Mouse (Mus musculus): ENCODE measurements around the gene Grhpr. TPM values are rescaled to one million over a fixed set of nuclear protein-coding genes. Genes with fewer than 3 reads are reported as not detected.

Gene Grhpr
- polyA plus RNA-seq, 2 experiments = 50.1 to 75.7 TPM

DNA sequence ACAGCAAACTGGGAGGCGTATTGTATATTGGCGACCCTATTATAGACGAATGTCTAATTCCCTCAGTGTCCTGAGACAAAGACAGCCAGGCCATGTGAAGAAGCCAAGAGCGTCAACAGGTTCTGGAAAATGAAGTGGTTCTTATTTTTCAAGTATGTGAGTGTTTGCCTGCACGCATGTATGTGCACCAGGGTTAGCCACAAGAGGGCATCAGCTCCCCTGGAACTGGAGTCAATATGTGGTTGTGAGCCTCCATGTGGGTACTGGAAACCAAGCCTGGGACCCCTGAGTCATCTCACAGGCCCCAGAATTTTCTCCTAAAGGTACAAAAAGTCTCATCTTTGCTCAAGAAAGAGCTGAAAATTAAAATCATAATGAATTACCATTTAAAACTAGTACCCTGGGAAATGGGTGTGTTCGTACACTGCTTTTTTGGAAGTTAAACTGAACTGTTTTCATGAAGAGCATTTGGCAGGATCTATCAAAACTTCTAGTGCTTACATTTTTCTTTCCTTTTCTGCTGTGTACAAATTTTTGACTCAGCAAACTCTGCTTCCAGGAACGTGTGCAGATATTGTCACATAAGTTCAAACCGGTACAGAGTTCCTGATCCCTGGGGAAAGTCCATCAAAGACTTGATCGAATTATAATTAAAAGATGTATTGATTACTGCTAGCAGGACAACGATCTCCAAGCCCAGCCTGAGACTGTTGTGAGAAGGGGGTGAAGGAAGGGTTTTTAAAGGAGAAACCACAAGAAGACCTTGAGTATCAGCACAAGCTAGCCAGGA is 4.1 kb upstream of the Grhpr start:
- no peak for DNase-seq (ENCODE audit: low read depth in 3 of 3, low spot score in 3 of 3)
- Histone ChIP-seq H3K27ac (no peak overlapping the region), H3K9me3 (ENCODE audit: control insufficient read depth, low read length) (no peaks in the 10 kb centered on the region; the same call in 1 of the 2 replicates), H3K9ac (replicated peaks) (no peak overlapping the region), H3K36me3 (replicated peaks; ENCODE audit: control insufficient read depth, insufficient read depth, low read depth) (no peaks in the 10 kb centered on the region), H3K4me3 (ENCODE audit: insufficient read depth in 1 of 2, low read depth in 2 of 2, low read length in 2 of 2) (no peak overlapping the region), H3K27me3 (ENCODE audit: control insufficient read depth, insufficient read depth, low read length) (no peaks in the 10 kb centered on the region), H3K4me2 (ENCODE audit: low read depth) (no peak overlapping the region), H3K4me1 (replicated peaks; ENCODE audit: control insufficient read depth in 2 of 2, insufficient read depth in 2 of 2, low read length in 1 of 2) (peaks cover 4 to 15% of the 10 kb centered on the region in 2 experiments; a peak in 3 of 4 replicates)
- no peak for ATAC-seq (ENCODE audit: insufficient read depth)
- 72% methylated on average over 10 of the region's 10 CpGs for WGBS (ENCODE audit: insufficient replicate concordance)
- TF ChIP-seq EP300 (IDR thresholded peaks at IDR 0.05; ENCODE audit: low read depth) (no peak), CTCF (IDR thresholded peaks at IDR 0.05; ENCODE audit: low read depth) (peak; percentile 54)

GRCm38 (mm10) chr4:44978175-44978574 is 3.0 kb upstream of the Grhpr start:
- TF ChIP-seq EP300 (IDR thresholded peaks at IDR 0.05; ENCODE audit: low read depth) = no peak
- no peak for TF ChIP-seq CTCF (IDR thresholded peaks at IDR 0.05; ENCODE audit: low read depth)
- ATAC-seq (ENCODE audit: insufficient read depth) = no peak
- Histone ChIP-seq H3K9me3 (ENCODE audit: control insufficient read depth, low read length) (no peaks in the 10 kb centered on the region; the same call in 1 of the 2 replicates), H3K9ac (replicated peaks) (no peak overlapping the region), H3K36me3 (replicated peaks; ENCODE audit: control insufficient read depth, insufficient read depth, low read depth) (no peaks in the 10 kb centered on the region), H3K4me2 (ENCODE audit: low read depth) (no peak overlapping the region), H3K27me3 (ENCODE audit: control insufficient read depth, insufficient read depth, low read length) (no peaks in the 10 kb centered on the region), H3K4me3 (ENCODE audit: insufficient read depth in 1 of 2, low read depth in 2 of 2, low read length in 2 of 2) (no peak overlapping the region), H3K27ac (no peak overlapping the region), H3K4me1 (replicated peaks; ENCODE audit: control insufficient read depth in 2 of 2, insufficient read depth in 2 of 2, low read length in 1 of 2) (peaks cover 6 to 23% of the 10 kb centered on the region in 2 experiments; a peak in 3 of 4 replicates)
- DNase-seq (ENCODE audit: low read depth in 3 of 3, low spot score in 3 of 3) = no peak
- 57% methylated on average over 5 of the region's 5 CpGs for WGBS (ENCODE audit: insufficient replicate concordance)

DNA sequence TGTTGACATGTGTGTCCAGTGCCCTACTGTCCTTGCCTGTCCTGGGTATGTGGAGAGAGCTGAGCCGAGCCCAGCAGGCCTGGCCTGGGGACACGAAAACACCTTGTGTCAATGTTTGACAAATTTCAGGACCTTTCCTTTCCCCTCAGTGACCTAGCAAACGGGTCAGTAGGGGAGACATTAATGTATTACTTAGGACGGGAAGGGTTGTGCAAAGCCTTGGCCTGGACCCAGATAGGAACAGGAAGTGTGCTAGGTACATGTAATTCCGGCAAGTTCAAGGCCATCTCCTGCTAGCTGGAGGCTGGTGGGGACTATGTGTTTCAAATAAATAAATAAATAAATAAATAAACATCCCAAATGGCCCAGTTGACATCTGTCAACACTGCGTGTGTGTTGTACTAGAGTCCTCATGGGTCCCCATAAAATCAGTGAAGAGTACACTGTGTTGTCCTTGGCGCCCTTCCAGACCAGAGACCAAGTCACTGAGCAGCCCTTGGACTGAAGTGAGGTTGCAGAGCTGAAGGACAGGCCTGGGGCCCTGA is 1.3 kb upstream of the Grhpr start:
- Histone ChIP-seq H3K9ac (replicated peaks) (no peak overlapping the region), H3K27ac (no peak overlapping the region), H3K4me1 (replicated peaks; ENCODE audit: control insufficient read depth in 2 of 2, insufficient read depth in 2 of 2, low read length in 1 of 2) (peaks cover 7 to 19% of the 10 kb centered on the region in 2 experiments; a peak in 3 of 4 replicates), H3K4me2 (ENCODE audit: low read depth) (no peak overlapping the region), H3K9me3 (ENCODE audit: control insufficient read depth, low read length) (no peaks in the 10 kb centered on the region; the same call in 1 of the 2 replicates), H3K27me3 (ENCODE audit: control insufficient read depth, insufficient read depth, low read length) (no peaks in the 10 kb centered on the region), H3K4me3 (ENCODE audit: insufficient read depth in 1 of 2, low read depth in 2 of 2, low read length in 2 of 2) (no peak overlapping the region), H3K36me3 (replicated peaks; ENCODE audit: control insufficient read depth, insufficient read depth, low read depth) (no peaks in the 10 kb centered on the region)
- TF ChIP-seq CTCF (IDR thresholded peaks at IDR 0.05; ENCODE audit: low read depth) (no peak), EP300 (IDR thresholded peaks at IDR 0.05; ENCODE audit: low read depth) (no peak)
- peak; percentile 32 for ATAC-seq (ENCODE audit: insufficient read depth)
- WGBS (ENCODE audit: insufficient replicate concordance) = 56% methylated on average over 7 of the region's 7 CpGs
- DNase-seq (ENCODE audit: low read depth in 3 of 3, low spot score in 3 of 3) = peak in 1 of 3 experiments; percentile 36

- H3K4me2 ChIP-seq (ENCODE audit: low read depth) = peak overlapping the region; percentile 97
- no peak for ATAC-seq (ENCODE audit: insufficient read depth)
- TF ChIP-seq EP300 (IDR thresholded peaks at IDR 0.05; ENCODE audit: low read depth) (no peak), CTCF (IDR thresholded peaks at IDR 0.05; ENCODE audit: low read depth) (no peak)
- WGBS (ENCODE audit: insufficient replicate concordance) = 39% methylated on average over 5 of the region's 5 CpGs
- peak overlapping the region; percentile 91 for H3K9ac ChIP-seq (replicated peaks)
- no peaks in the 10 kb centered on the region; the same call in 1 of the 2 replicates for H3K36me3 ChIP-seq (replicated peaks; ENCODE audit: control insufficient read depth, insufficient read depth, low read depth)
- H3K9me3 ChIP-seq (ENCODE audit: control insufficient read depth, low read length) = no peaks in the 10 kb centered on the region; the same call in 1 of the 2 replicates
- peak overlapping the region; percentile 61 to 92 for H3K4me3 ChIP-seq (ENCODE audit: insufficient read depth in 1 of 2, low read depth in 2 of 2, low read length in 2 of 2)
- no peaks in the 10 kb centered on the region for H3K27me3 ChIP-seq (ENCODE audit: control insufficient read depth, insufficient read depth, low read length)
- no peak for DNase-seq (ENCODE audit: low read depth in 3 of 3, low spot score in 3 of 3)
- peak overlapping the region; percentile 66 for H3K27ac ChIP-seq
- peaks cover 7 to 19% of the 10 kb centered on the region in 2 experiments; a peak in 3 of 4 replicates for H3K4me1 ChIP-seq (replicated peaks; ENCODE audit: control insufficient read depth in 2 of 2, insufficient read depth in 2 of 2, low read length in 1 of 2)
Observed at GRCm38 (mm10) chr4:44981974-44982287, 736 bp downstream of the Grhpr start.

DNA sequence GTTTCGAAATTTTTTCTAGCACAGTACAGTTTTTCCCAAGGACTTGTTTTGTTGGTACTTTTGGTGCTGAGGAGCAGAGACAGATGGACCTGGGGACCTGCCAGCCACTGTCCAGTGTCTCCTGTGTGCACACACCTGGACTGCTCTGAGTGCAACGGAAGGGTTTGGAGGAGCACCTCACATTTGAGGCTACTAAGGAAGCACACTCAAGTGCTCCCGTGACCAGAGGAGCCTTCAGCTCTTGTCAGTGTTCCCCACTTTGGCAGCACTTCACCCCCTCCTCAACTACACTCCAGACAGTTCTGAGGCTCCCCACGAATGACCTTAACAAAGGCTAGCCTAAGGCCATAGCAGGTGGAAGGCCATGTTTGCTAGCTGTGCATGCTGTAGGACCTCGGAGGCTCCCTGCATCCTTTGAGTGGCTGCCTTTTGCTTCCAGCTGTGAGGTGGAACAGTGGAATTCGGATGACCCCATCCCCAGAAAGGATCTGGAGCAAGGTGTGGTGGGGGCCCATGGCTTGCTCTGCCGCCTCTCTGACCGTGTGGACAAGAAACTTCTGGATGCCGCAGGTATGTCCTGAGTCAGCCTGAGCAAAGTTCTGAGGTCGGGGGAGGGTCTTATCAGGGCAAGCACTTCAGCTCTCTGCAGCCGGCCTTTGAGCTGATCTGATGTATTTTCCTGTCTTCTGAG is 1.4 kb downstream of the Grhpr start:
- Histone ChIP-seq H3K36me3 (replicated peaks; ENCODE audit: control insufficient read depth, insufficient read depth, low read depth) (peaks cover 1% of the 10 kb centered on the region; the same call in 1 of the 2 replicates), H3K9me3 (ENCODE audit: control insufficient read depth, low read length) (no peaks in the 10 kb centered on the region), H3K4me2 (ENCODE audit: low read depth) (peak overlapping the region; percentile 97), H3K4me3 (ENCODE audit: insufficient read depth in 1 of 2, low read depth in 2 of 2, low read length in 2 of 2) (peak overlapping the region; percentile 61 to 92), H3K27ac (no peak overlapping the region), H3K9ac (replicated peaks) (peak overlapping the region; percentile 1; the same call in 1 of the 2 replicates), H3K4me1 (replicated peaks; ENCODE audit: control insufficient read depth in 2 of 2, insufficient read depth in 2 of 2, low read length in 1 of 2) (peaks cover 7 to 19% of the 10 kb centered on the region in 2 experiments; a peak in 3 of 4 replicates), H3K27me3 (ENCODE audit: control insufficient read depth, insufficient read depth, low read length) (no peaks in the 10 kb centered on the region)
- TF ChIP-seq EP300 (IDR thresholded peaks at IDR 0.05; ENCODE audit: low read depth) (no peak), CTCF (IDR thresholded peaks at IDR 0.05; ENCODE audit: low read depth) (no peak)
- no peak for DNase-seq (ENCODE audit: low read depth in 3 of 3, low spot score in 3 of 3)
- 44% methylated on average over 11 of the region's 11 CpGs for WGBS (ENCODE audit: insufficient replicate concordance)
- ATAC-seq (ENCODE audit: insufficient read depth) = no peak

Measured in liver, embryonic 14.5 days (tissue).